Mouse (Mus musculus): ENCODE data around the gene Il1r1.

The Il1r1 gene

DNA sequence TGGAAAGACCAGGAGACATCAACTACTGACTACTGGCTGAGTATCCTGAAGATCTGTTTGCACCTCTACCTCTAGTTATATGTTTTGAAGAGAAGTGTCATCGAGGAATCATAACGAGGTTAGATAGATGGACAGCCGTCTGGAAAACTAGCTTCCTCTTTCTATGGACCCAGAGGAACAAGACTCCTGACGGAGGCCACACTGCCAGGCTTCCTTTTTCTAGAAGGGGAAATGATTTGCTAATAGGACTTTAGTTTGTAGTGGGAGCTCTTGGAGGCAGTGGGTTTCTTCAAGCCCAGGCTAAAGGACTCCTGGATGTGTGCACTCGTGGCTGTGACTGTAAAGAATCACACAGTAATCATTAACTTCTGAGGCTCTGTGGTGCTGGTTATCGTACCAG, 96.9 kb downstream of the Il1r1 start:
- DNase-seq (ENCODE audit: low spot score) = no peak

DNA sequence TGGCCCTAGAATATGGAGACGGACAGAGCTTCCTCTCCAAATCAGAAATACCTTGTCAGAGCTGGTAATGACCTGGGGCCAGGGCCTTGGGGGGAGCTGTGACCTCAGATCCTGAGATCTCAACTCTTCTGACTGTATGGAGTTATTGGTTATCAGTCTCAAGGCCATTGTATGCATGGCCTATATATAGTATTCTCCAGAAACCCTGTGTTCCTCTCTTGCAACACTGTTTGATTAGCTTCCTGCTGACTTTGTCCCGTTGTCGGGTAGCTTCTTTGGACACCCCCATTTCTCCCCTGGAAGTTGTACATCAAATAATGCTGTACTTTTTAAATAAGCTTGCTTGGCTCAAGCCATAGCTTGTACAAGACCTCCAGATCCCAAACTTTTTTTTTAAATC, 97.7 kb downstream of the Il1r1 start:
- DNase-seq (ENCODE audit: low spot score) = no peak

GRCm38 (mm10) chr1:40324457-40324856, 99.6 kb downstream of the Il1r1 start, which contains the start of gene Il1rl2:
Gene Il1rl2, plus strand, starts transcription at chr1:40324610.
- no peak for DNase-seq (ENCODE audit: low spot score)

DNA sequence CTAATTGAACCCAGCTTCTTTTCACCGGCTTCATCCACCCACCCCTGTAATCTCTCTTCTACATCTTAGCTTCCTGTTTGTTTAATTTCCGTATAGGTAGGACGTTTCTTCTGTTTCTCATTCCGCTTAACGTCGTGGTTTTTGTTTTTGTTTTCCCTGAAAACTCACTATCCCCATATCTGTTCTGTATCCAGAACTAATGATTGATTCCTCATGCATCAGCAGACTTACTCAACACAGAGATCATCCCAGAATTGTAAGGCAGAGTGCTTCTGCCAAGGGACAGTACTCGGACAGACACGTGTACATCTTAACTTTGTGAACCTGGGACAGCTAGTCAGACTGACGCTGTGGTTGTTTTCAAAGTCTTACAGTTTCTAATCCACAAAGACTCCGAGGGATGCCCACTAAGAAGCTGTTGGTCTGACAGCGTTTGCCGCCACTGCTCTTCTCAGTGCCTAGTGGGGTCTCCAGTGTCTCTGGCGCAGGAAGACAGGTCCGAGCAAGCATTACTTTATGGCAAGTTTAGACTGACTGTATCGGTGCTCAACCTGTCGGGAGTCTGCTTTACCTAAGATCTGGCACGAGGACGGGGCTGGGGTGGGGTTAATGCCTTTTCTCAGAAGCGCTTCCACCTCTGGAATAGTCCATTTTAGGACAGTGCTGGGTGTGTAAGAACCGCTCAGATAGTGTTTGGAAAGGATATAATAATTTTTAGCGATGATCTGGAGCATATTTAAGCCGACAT, 100.2 kb downstream of the Il1r1 start:
- no peak for DNase-seq (ENCODE audit: low spot score)

- no peak for DNase-seq (ENCODE audit: low spot score)
Observed at GRCm38 (mm10) chr1:40325711-40326327, 100.9 kb downstream of the Il1r1 start.

DNA sequence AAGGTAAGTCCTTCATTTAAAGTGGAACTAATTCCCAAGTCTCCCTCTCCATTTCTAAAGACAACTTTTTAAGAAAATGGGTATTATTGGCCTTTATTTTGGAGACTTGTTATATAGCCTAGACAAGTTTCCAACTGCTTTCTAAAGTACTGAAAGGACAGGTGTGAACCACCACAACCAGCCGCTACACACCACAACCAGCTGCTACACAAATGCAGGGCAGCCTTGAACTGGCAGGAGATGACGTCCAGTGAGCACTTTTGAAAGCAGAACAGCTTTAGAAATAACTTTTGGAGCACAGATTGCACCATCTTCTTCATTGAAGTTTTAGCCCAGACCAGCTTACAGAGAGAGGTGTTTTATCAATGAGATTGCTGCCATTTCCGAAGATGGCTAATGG, 102.7 kb downstream of the Il1r1 start:
- no peak for DNase-seq (ENCODE audit: low spot score)

GRCm38 (mm10) chr1:40329526-40329925, 104.6 kb downstream of the Il1r1 start:
- no peak for DNase-seq (ENCODE audit: low spot score)

DNA sequence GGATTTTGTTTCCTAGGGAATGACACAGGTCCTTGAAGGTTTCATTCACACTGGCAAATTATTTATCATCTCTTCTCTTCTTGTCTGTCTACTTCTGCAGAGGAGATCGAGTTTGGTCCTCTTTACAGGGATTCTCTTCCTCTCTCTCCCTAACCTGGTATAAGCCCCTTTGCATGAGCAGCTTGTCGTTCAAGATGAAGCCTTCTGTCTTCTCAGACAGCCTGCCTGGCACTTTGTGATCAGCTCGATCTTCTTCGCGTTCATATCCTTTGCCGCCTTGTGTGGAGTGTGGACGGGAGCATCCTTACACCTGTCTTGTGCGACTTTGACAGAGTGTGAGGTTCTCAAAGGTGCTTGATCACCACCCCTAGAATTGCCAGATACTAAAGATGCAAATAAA, 105.3 kb downstream of the Il1r1 start:
- no peak for DNase-seq (ENCODE audit: low spot score)

- no peak for DNase-seq (ENCODE audit: low spot score)
Observed at GRCm38 (mm10) chr1:40339346-40339745, 114.5 kb downstream of the Il1r1 start.

GRCm38 (mm10) chr1:40340102-40340501, 115.2 kb downstream of the Il1r1 start:
- no peak for DNase-seq (ENCODE audit: low spot score)

DNA sequence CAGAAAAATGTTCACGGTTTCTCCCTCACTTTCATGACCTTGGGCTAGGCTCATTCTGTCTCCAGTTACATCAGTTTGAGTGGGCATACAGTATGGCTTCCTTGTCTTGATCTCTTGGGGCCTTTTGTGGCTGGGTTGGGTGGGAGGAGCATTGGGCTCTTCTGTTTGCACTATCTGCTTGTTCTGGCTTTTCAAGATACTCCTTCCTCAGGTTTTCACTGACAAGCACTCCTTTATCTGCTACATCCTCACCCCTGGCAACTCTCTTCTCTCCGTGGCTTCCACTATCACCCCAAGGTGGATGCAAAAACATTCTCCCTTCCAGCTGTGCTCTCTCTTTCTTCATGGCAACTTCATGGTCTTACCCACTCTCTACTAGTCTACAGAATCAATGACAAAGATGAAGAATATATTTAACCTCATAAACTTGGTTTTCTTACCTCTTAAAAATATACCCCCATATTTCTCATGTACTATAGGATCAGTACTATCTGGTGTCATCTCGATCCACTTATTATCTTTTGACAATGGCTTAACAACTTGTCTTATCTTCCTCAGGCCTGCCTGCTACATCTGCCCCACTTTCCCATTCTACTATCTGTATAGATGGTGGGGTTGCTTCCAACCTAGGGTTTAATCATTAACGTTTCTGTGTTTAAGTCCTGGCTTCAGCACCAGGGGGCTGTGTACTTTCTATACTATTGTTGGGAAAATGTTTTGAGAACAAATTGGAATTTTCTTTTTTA, 127.5 kb downstream of the Il1r1 start:
- DNase-seq (ENCODE audit: low spot score) = no peak

DNA sequence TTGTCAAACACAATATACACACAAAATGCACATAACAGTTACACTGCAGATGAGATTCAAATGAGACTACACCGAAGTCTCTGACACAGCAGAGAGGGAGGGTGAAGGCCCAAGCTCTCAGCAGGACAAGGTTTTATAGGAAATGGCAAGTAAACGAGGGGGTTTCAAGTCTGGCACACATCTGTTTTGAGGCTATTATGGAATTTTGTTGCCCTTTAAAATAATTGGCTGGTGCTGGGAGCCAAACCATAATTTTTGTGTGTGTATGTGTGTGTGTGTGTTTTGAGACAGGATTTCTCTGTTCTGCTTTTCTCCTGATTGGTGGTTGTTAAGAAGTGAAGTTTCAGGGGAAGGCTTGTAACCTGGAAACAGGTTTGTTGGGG, 128.0 kb downstream of the Il1r1 start:
- DNase-seq (ENCODE audit: low spot score) = no peak

DNA sequence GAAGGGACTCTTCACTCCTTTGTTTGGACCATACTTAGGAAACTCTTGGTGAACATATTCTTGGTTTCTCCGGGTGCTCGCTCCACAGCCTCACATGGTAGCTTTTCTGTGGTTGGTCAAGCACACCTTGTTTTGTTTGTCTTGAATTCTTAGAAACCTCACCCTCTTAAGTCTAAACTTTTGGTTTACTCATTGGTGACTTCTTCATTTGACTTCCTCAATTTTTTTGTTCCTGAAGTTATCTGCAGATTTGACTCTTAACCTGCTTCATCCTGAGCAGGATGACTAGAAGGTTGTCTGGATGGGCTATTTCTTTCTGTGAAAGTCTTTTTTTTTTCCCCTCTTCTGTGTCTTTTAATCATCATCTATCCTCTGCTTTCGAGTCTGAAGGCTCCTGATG, 129.8 kb downstream of the Il1r1 start:
- no peak for DNase-seq (ENCODE audit: low spot score)

DNA sequence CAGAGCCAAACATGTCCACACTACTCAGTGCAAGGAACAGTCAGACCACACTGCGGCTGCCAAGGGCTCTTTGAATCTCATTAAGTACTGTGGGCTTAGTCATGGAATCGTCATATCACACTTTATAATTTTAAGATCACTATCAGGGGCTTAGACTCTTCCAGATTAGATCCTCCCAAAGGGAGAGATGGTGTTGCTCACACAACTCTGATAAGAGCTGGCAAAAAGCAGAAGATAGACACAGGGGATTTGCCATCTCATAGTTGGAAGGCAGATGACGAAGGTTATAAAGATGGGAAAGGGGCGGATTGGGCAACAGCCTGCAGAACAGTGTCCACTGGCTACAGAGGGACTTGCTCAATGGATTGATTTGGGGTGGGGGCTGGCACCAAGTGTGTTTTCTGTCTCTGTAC, 130.6 kb downstream of the Il1r1 start:
- DNase-seq (ENCODE audit: low spot score) = no peak

DNA sequence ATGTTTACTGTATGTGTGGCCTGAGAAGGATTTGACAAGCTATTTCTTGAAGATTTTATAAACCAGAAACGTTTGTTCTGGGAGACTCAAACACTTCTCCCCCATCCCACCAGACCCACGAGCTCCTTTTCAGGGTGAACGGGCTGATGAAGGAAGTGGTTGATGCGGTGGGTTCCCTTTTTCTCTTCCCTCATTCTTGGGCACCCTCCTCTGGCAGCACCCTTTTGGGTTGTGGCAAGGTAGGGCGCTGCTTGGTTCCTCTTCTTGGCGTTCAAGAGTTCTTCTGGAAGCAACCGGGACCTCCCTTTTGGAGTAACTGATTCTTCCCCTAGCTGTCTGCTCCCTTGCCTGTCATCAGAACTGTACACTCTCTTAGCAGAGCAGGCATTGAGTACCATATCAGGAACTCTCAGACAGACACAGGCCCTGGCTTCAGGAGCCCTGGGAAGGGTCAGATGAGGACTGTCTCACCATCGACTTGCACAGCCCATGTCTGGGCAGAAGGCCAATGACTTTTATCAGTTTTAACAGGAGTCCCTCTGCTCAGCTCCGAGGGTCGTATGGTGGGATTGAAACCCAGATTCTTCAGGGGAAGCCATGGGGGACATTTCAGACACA, 131.1 kb downstream of the Il1r1 start:
- DNase-seq (ENCODE audit: low spot score) = peak; percentile 21

- DNase-seq (ENCODE audit: low spot score) = no peak
Observed at GRCm38 (mm10) chr1:40357921-40358320, 133.0 kb downstream of the Il1r1 start.

- DNase-seq (ENCODE audit: low spot score) = no peak
Observed at GRCm38 (mm10) chr1:40358351-40358750, 133.5 kb downstream of the Il1r1 start.

DNA sequence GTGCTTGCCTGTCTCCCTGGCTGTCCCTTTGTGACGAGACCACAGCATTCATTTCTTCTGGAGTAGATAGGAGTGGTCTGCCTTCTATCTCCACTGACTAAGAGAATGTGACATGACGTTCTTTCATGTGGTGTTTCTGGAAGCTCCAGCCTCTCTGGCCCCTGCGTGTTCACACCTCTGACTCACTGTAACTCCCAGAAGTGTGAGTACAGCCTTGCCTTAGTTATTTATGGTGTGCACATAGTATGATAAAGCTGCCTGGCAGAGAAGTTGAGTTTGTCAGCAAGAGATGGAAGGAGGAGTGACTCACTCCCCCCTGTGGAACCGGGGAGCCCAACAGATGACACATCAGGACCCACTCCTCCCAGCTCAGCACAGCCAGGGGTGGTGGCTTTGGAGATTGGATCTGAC, 133.9 kb downstream of the Il1r1 start:
- no peak for DNase-seq (ENCODE audit: low spot score)

DNA sequence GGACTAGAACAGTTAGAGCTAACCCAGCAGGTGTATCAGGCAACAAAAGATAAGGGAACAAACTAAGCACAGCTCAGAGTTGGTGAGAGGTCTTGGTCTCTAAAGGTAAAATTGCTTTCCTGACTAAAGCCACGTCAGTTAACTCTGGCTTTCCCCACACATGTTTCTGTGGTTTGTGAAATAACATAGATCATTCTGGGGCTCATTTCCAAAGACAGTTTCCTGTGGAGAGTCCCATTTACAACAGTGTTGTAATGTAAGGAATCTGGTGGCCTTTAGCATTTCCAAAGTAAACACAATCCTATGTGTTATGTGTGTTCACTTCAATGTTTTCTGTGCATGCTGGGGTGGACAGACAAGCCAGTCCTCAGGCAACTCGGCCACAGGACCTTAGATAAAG, 134.9 kb downstream of the Il1r1 start:
- no peak for DNase-seq (ENCODE audit: low spot score)

- no peak for DNase-seq (ENCODE audit: low spot score)
Observed at GRCm38 (mm10) chr1:40360969-40361368, 136.1 kb downstream of the Il1r1 start.

DNA sequence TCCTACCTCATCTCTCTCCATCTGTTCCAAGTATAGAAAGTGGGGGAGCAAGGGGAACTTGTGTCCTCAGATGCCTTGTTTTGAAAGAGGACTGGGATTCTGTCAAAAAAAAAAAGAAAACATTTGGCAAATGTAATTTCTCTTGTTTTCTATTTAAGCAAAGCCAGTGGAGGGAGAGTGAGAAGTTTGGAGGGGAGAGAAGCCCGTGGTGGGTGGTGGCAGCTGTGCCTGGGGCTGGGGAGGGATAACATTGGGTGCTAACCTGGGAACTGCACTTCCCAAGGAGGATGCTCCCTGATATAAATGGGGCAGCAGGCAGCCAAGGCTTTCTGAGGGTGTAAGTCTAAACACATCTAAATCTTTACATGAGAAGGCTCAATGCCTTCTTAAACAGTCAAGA, 136.7 kb downstream of the Il1r1 start:
- no peak for DNase-seq (ENCODE audit: low spot score)

GRCm38 (mm10) chr1:40362784-40363183, 137.9 kb downstream of the Il1r1 start:
- no peak for DNase-seq (ENCODE audit: low spot score)

Measured in layer of hippocampus, adult 11-12 months (tissue).